Mouse (Mus musculus): Measurements from ENCODE around the gene Klrc1.
"Not testable (repeated sequence)": the region's sequence is repeated elsewhere in the genome, so short reads cannot be mapped to it uniquely, and the experiment has no call there.

The Klrc1 gene

DNA sequence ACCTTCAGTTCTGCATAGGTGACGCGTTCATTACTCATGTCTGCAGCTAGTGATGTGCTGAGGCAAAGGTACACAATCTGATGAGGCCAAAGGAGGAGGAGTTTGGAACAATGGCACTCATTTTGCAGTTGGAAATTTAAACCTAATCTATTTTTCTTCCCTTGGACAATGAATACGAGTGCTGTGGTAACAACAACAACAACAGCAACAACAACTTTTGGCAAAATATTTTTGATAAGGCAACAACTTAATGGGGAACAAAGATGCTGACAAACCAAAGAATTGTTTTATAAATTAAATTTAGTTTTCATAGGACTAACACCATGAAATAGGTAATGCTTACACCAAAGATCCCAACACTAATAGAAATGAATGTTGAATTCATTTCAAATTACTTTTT is at the start of gene Klrc1:
Gene Klrc1, minus strand, starts transcription at position 101 of the 400 bp plus-strand sequence.
- no peak for DNase-seq (ENCODE audit: low spot score)

DNA sequence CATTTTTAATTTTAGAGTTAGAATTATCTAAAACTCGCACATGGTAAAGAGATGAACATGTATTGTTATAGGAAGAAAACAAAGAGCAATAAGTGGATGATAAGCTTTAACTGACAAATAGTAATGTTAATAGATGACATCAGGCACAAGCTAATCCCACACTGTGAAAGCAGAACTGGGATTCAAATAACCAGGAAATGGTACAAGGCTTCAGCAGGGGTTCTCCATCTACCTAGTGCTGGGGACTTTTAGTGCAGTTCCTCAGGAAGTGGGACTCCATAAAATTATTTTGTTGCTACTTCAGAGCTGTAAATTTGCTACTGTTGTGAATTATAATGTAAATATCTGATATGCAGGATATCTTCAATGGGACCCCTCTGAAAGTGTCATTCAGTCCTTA is 48.5 kb upstream of the Klrc1 start:
- DNase-seq (ENCODE audit: low spot score), result no peak

DNA sequence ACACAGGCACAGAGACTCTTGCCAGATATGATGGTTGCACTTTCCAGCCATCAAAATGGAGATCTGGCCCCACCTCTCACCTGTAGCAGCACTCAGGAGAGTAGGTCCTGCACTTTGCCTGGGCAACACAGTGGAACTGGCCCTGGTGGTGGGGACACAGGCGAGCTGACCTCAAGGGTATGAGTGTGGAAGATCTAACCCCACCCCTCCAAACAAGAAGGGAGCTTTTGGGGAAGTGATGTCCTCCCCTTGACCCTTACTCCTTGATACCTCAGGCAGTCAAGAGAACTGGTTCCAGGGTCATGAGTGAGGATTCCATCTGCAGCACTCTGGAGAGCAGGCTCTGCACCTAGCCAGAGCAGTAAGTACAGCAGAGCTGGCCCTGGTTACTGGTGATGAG is 42.6 kb upstream of the Klrc1 start:
- DNase-seq (ENCODE audit: low spot score), result no peak

DNA sequence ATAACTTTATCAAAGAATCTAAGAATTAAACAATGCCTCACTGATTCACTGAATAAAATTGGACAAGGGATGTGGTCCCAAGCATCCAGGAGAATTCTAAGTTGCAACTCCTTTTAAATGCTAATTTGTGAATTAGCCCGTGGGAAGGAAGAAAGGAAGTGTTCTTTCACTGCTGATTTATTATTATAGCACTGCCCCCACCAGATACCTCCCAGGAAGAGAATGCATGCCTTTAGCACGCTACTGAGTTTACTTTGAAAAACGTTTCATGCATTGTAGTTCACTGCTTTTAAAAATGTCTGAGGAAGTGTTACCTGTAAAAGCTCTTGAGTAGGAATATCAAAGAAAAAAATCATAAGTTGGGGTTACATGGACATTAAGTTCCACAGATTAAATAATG is 41.7 kb upstream of the Klrc1 start:
- DNase-seq (ENCODE audit: low spot score), result no peak

DNA sequence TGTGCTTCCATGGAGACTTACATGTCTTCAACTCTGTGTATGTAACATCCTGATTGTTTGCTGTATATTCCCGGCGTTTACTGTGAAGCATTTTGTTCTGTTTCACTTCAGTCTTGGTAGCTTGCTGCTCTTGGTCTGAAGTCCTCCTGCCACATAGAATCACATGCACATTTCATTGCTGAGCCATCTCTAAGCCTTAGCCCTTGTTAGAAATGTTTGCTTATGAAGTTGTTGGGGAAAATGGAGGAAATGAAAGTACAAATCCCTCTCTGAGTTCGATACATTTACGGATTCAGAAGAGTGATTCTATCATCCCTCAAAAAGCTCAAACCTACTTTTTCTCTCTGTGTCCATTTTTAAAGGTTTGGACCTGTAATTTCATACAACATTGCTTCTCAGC is 38.3 kb upstream of the Klrc1 start, which contains the start of gene Klri1:
Gene Klri1, minus strand, starts transcription at position 101 of the 400 bp plus-strand sequence.
- no peak for DNase-seq (ENCODE audit: low spot score)

DNA sequence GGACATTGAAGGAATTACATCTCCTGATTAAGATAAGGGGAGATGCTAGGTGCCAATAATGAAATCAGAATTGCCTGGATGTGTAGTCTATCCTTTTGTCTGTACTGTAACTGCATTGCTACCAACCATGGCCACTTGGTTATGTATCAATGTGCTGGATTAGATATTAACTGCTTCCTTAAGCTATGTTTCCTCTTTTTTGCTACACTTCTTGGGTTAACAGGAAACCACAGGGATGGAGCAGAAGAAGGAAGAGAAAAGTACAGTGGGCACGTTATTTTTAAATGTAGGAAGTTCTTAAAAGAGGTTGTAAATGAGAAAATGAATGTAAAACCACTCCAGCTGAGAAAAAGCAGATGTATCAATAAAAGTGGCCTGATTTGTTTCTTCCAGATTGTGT is 34.8 kb upstream of the Klrc1 start:
- no peak for DNase-seq (ENCODE audit: low spot score)

DNA sequence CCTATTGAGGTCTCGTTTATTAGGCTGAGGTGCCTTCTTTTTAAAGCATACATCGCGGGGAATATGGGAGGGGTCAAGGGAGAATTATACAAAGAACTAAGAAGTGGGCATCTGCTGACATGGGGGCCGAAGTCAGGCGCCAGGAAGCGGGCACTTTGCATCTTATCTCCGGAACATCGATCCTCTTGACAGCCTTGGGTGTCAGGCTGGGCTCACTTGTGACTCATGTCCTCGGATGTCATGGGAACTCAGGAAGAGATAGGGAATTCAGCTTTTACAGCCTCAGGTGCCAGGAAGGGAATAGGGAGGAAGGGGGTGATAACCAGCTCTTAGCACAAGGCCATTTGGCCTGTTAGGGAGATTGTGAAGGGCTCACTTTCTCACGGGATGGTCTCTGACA is 12.7 kb upstream of the Klrc1 start:
- not testable (repeated sequence) for DNase-seq (ENCODE audit: low spot score)

DNA sequence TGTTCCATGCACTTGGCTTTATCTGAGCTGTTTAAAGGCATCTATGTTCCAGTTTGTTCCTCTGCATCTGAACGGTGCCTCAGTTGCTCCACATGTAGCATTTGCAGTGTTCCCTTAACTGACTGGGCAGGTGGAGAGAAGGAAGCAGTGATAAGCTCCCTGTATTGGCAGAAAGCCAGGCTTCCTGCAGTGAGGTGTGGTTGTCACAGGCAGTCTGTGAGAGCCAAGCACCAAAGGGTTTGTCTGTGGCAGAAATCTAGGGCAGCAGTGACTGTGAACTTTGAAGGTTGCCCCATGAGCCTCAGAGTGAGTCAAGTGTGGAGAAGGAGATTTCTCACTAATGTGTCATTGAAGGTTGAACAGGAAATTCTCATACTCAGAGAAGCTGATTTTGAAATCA is 1.6 kb upstream of the Klrc1 start:
- no peak for DNase-seq (ENCODE audit: low spot score)

DNA sequence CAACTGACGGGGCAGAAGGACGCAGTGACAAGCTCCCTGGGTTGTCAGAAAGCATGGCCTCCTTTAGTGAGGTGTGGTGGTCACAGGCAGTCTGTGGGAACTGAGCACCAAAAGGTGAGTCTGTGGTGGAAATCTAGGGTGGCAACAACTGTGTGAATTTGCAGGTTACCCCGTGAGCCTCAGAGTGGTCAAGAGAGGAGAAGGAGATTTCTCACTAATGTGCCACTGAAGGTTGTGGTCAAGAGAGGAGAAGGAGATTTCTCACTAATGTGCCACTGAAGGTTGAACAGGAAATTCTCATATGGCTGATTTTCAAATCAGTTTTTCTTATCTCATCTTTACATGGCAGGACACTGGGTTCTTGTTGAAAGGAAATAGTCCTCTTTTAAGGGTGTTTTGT is 17.5 kb downstream of the Klrc1 start:
- DNase-seq (ENCODE audit: low spot score), result not testable (repeated sequence)

DNA sequence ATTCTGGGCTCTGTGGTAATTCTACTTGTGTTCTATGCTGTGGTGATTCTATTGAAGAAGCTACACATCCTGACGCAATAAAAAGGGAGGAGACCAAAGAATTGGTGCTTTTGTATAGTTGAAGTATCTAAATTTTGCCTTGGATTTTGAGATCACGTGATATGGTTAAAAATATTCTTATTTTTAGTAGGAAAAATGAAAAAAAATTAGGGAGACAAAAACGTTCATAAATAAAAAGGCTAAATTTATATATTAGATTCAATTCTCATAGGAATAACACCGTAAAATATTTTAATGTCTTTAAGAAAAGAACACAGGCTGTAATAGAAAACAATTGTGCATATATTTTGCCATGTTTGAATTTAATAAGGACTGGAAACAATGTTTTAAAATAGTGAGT is 18.2 kb downstream of the Klrc1 start, which contains the start of gene Klrc2:
Gene Klrc2, minus strand, starts transcription at position 101 of the 400 bp plus-strand sequence.
- DNase-seq (ENCODE audit: low spot score), result not testable (repeated sequence)

DNA sequence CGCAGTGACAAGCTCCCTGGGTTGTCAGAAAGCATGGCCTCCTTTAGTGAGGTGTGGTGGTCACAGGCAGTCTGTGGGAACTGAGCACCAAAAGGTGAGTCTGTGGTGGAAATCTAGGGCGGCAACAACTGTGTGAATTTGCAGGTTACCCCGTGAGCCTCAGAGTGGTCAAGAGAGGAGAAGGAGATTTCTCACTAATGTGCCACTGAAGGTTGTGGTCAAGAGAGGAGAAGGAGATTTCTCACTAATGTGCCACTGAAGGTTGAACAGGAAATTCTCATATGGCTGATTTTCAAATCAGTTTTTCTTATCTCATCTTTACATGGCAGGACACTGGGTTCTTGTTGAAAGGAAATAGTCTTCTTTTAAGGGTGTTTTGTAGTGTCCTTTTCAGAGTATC is 34.7 kb downstream of the Klrc1 start:
- not testable (repeated sequence) for DNase-seq (ENCODE audit: low spot score)

DNA sequence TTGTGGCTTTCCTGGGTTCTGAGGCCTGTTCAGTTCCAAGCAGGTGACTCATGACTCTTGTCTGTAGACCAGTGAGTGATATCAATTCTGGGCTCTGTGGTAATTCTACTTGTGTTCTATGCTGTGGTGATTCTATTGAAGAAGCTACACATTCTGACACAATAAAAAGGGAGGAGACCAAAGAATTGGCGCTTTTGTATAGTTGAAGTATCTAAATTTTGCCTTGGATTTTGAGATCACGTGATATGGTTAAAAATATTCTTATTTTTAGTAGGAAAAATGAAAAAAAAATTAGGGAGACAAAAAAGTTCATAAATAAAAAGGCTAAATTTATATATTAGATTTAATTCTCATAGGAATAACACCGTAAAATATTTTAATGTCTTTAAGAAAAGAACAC is 35.5 kb downstream of the Klrc1 start, which contains the start of gene Klrc3:
Gene Klrc3, minus strand, starts transcription at position 101 of the 400 bp plus-strand sequence.
- not testable (repeated sequence) for DNase-seq (ENCODE audit: low spot score)

DNA sequence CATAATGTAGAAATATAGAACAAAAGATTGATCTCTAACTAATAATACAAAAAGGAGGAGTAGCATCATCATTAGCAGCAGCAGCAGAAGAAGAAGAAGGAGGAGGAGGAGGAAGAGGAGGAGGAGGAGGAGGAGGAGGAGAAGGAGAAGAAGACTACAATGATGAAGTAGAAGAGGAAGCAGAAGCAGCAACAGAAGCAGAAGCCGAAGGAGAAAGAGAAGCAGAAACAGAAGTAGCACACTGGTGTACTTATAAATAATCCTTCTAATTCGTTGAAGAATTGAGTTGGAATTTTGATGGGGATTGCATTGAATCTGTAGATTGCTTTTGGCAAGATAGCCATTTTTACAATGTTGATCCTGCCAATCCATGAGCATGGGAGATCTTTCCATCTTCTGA is 47.7 kb downstream of the Klrc1 start:
- DNase-seq (ENCODE audit: low spot score), result not testable (repeated sequence)

DNA sequence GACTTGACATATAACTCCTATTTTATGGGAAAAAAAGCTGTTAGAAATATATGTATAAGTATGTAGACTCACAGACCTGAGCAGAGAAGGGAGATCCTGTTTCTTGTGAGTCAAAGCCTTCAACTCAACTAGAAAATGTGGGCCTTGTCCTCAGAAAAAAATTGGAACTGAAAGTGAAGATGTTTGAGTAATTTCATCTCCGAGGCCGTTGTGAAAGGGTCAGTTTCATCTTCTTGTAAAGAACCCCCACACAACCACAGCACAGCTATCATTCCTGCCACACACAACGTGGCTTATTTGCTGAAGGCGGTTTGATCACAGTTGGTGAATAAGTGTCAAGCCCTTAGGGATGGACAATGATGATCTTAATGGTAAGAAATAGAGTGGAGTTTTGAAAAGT is 55.0 kb downstream of the Klrc1 start, which contains the start of gene Klrk1:
Gene Klrk1, minus strand, starts transcription at position 130 of the 400 bp plus-strand sequence.
- no peak for DNase-seq (ENCODE audit: low spot score)
